Mouse (Mus musculus) erythroblast, embryonic 14.5 days (primary cell): ENCODE measurements around the gene Zmynd10. TPM values are rescaled to one million over a fixed set of nuclear protein-coding genes. Genes with fewer than 3 reads are reported as not detected.
A peak's percentile ranks its signal among the peaks of the same experiment; 100 is the strongest.
"Not testable (repeated sequence)": the region's sequence is repeated elsewhere in the genome, so short reads cannot be mapped to it uniquely, and the experiment has no call there.

Experiments used
- H3K27me3 ChIP-seq: 2 replicates; pipeline ENCODE4 v1.6.1; 2012; ENCODE audit warnings: inconsistent platforms; ENCODE audit not compliant: control insufficient read depth
- H3K36me3 ChIP-seq: 2 replicates; pipeline ENCODE4 v1.6.1; 2012; ENCODE audit warnings: mild to moderate bottlenecking, inconsistent platforms; ENCODE audit not compliant: control insufficient read depth
- H3K4me1 ChIP-seq: 2 replicates; pipeline ENCODE4 v1.6.1; 2012; ENCODE audit warnings: inconsistent platforms; ENCODE audit not compliant: control insufficient read depth
- H3K4me3 ChIP-seq: replicated peaks from 2 replicates; pipeline ENCODE3; 2012; ENCODE audit warnings: moderate library complexity, mild to moderate bottlenecking, inconsistent platforms
- H3K9me3 ChIP-seq: 2 replicates; pipeline ENCODE4 v1.6.1; 2012; ENCODE audit warnings: low read length, inconsistent platforms, mixed read lengths; ENCODE audit not compliant: control insufficient read depth
- GATA1 ChIP-seq: IDR thresholded peaks from 2 replicates; pipeline ENCODE4 v1.6.1; 2012; ENCODE audit warnings: low read length, inconsistent platforms, mixed read lengths
- TAL1 ChIP-seq: IDR thresholded peaks from 3 replicates; pipeline ENCODE4 v1.6.1; 2012; ENCODE audit warnings: low read length, inconsistent platforms, mixed read lengths
- polyA plus RNA-seq: library from polyadenylated mRNA; stranded (reverse); fragments of >175 nt; gene quantifications from 2 replicates; pipeline ENCODE4 v1.2.3, GENCODE M21; 2012

Zmynd10 gene
- polyA plus RNA-seq, 1 experiment = not detected

GRCm38 (mm10) chr9:107566041-107566709, 19.1 kb downstream of the Zmynd10 start:
- Histone ChIP-seq H3K36me3 (peaks cover 59% of the 10 kb centered on the region), H3K27me3 (no peaks in the 10 kb centered on the region), H3K9me3 (no peaks in the 10 kb centered on the region), H3K4me3 (no peak overlapping the region), H3K4me1 (peaks cover 90% of the 10 kb centered on the region)
- TF ChIP-seq GATA1 (no peak), TAL1 (no peak)

- Histone ChIP-seq H3K4me3 (no peak overlapping the region), H3K9me3 (no peaks in the 10 kb centered on the region), H3K36me3 (peaks cover 59% of the 10 kb centered on the region), H3K4me1 (peaks cover 95% of the 10 kb centered on the region), H3K27me3 (no peaks in the 10 kb centered on the region)
- no peak for TF ChIP-seq GATA1
- no peak for TF ChIP-seq TAL1
These were observed 19.8 kb downstream of the Zmynd10 start for GRCm38 (mm10) chr9:107566855-107567254.

GRCm38 (mm10) chr9:107567702-107568319, 20.7 kb downstream of the Zmynd10 start, which contains the start of gene Hyal2:
Gene Hyal2 (plus strand): TSS chr9:107567945.
- TF ChIP-seq TAL1 (no peak), GATA1 (no peak)
- Histone ChIP-seq H3K36me3 (peaks cover 60% of the 10 kb centered on the region), H3K9me3 (no peaks in the 10 kb centered on the region), H3K4me1 (peaks cover 95% of the 10 kb centered on the region), H3K4me3 (peak within 1 kb of the TSS; percentile 93), H3K27me3 (no peaks in the 10 kb centered on the region)

- TF ChIP-seq GATA1 = no peak
- no peak for TF ChIP-seq TAL1
- Histone ChIP-seq H3K36me3 (peaks cover 68% of the 10 kb centered on the region), H3K4me1 (peaks cover 97% of the 10 kb centered on the region), H3K27me3 (no peaks in the 10 kb centered on the region), H3K4me3 (peak overlapping the region; percentile 93), H3K9me3 (no peaks in the 10 kb centered on the region)
These were observed 21.5 kb downstream of the Zmynd10 start for GRCm38 (mm10) chr9:107568331-107569261.

- Histone ChIP-seq H3K9me3 (no peaks in the 10 kb centered on the region), H3K36me3 (peaks cover 67% of the 10 kb centered on the region), H3K4me3 (peak overlapping the region; percentile 93), H3K27me3 (no peaks in the 10 kb centered on the region), H3K4me1 (peaks cover 91% of the 10 kb centered on the region)
- TF ChIP-seq TAL1 = no peak
- TF ChIP-seq GATA1 = no peak
These were observed 22.2 kb downstream of the Zmynd10 start for GRCm38 (mm10) chr9:107569270-107569669.

GRCm38 (mm10) chr9:107570016-107570415, 22.9 kb downstream of the Zmynd10 start:
- Histone ChIP-seq H3K9me3 (no peaks in the 10 kb centered on the region), H3K36me3 (peaks cover 65% of the 10 kb centered on the region), H3K27me3 (no peaks in the 10 kb centered on the region), H3K4me1 (peaks cover 88% of the 10 kb centered on the region), H3K4me3 (peak overlapping the region; percentile 93)
- no peak for TF ChIP-seq GATA1
- TF ChIP-seq TAL1 = no peak

GRCm38 (mm10) chr9:107570845-107571244, 23.7 kb downstream of the Zmynd10 start:
- Histone ChIP-seq H3K36me3 (peaks cover 59% of the 10 kb centered on the region), H3K27me3 (no peaks in the 10 kb centered on the region), H3K9me3 (no peaks in the 10 kb centered on the region), H3K4me3 (peak overlapping the region; percentile 93), H3K4me1 (peaks cover 88% of the 10 kb centered on the region)
- TF ChIP-seq TAL1 = peak; percentile 54
- peak; percentile 69 for TF ChIP-seq GATA1

- Histone ChIP-seq H3K9me3 (no peaks in the 10 kb centered on the region), H3K36me3 (peaks cover 50% of the 10 kb centered on the region), H3K4me3 (peak overlapping the region; percentile 93), H3K27me3 (no peaks in the 10 kb centered on the region), H3K4me1 (peaks cover 88% of the 10 kb centered on the region)
- TF ChIP-seq GATA1 (no peak), TAL1 (no peak)
These were observed 24.6 kb downstream of the Zmynd10 start for GRCm38 (mm10) chr9:107571534-107572326.

GRCm38 (mm10) chr9:107572327-107572662, 25.2 kb downstream of the Zmynd10 start:
- peaks cover 46% of the 10 kb centered on the region for H3K36me3 ChIP-seq
- H3K27me3 ChIP-seq = no peaks in the 10 kb centered on the region
- H3K4me1 ChIP-seq = peaks cover 88% of the 10 kb centered on the region
- H3K9me3 ChIP-seq = no peaks in the 10 kb centered on the region
- TF ChIP-seq GATA1 = no peak
- no peak for TF ChIP-seq TAL1
- H3K4me3 ChIP-seq = peak overlapping the region; percentile 93

GRCm38 (mm10) chr9:107573774-107574173, 26.7 kb downstream of the Zmynd10 start:
- not testable (repeated sequence) for H3K4me3 ChIP-seq, H3K9me3 ChIP-seq, H3K27me3 ChIP-seq
- Histone ChIP-seq H3K36me3 (peaks cover 55% of the 10 kb centered on the region), H3K4me1 (peaks cover 86% of the 10 kb centered on the region)
